Mouse (Mus musculus) stomach, embryonic 16.5 days (tissue): Measurements from ENCODE around the gene Rhox3e. TPM values are rescaled to one million over a fixed set of nuclear protein-coding genes. Genes with fewer than 3 reads are reported as not detected.
"Not testable (repeated sequence)": the region's sequence is repeated elsewhere in the genome, so short reads cannot be mapped to it uniquely, and the experiment has no call there.

ENCODE experiments used
- ATAC-seq: fragments of 200-750 bp; cut with Nextera tagmentation; 2 replicates; pipeline ENCODE4 v1.8.0; 2017; ENCODE audit warnings: moderate number of reproducible peaks, moderate TSS enrichment; ENCODE audit not compliant: insufficient read depth, low FRiP score
- H3K27ac ChIP-seq: fragments of 300-500 bp; sonication (generic); 2 replicates; pipeline ENCODE4 v1.5.1; 2014; ENCODE audit warnings: low read length
- H3K27me3 ChIP-seq: fragments of 300-500 bp; sonication (generic); 2 replicates; pipeline ENCODE4 v1.6.1; 2014; ENCODE audit warnings: low read length, control low read depth, mixed read lengths; ENCODE audit not compliant: control insufficient read depth, insufficient read depth
- H3K36me3 ChIP-seq: fragments of 300-500 bp; sonication (generic); 2 replicates; pipeline ENCODE4 v1.6.1; 2014; ENCODE audit warnings: low read length; ENCODE audit not compliant: control insufficient read depth, insufficient read depth
- H3K4me1 ChIP-seq: fragments of 300-500 bp; sonication (generic); 2 replicates; pipeline ENCODE4 v1.6.1; 2014; ENCODE audit warnings: low read length, control low read depth, mixed read lengths; ENCODE audit not compliant: control insufficient read depth, insufficient read depth
- H3K4me2 ChIP-seq: fragments of 300-500 bp; sonication (generic); 2 replicates; pipeline ENCODE4 v1.6.1; 2014; ENCODE audit warnings: low read depth, low read length, mixed read lengths
- H3K4me3 ChIP-seq: fragments of 300-500 bp; sonication (generic); replicated peaks from 2 replicates; pipeline ENCODE4 v1.5.1; 2014; ENCODE audit warnings: mild to moderate bottlenecking, low read length
- H3K9ac ChIP-seq: fragments of 300-500 bp; sonication (generic); 2 replicates; pipeline ENCODE4 v1.6.1; 2014; ENCODE audit warnings: low read length
- H3K9me3 ChIP-seq: fragments of 300-500 bp; sonication (generic); replicated peaks from 2 replicates; pipeline ENCODE4 v1.6.1; 2016; ENCODE audit warnings: low read length, control low read depth; ENCODE audit not compliant: control insufficient read depth
- WGBS: fragments of 180-500 bp; shearing (Covaris S2); extraction: QIAGEN DNeasy Blood & Tissue Kit; methylation state at CpG from one replicate; pipeline ENCODE4 v1.1.7; 2014; 5-methylcytosine and 5-hydroxymethylcytosine counted together
- polyA plus RNA-seq: library from polyadenylated mRNA; unstranded; fragments of >200 nt; fragmentation: Nextera tagmentation; extraction: Ambion mirVana; gene quantifications from 2 replicates; pipeline ENCODE4 v1.2.1, GENCODE M21; 2015

Rhox3e gene
- not detected in 2 replicates for polyA plus RNA-seq

GRCm38 (mm10) chrX:37541719-37542118 is at the start of gene Rhox3e:
Rhox3e (plus strand) TSS chrX:37542019.
- not testable (repeated sequence) for ATAC-seq, H3K27me3 ChIP-seq, H3K4me2 ChIP-seq, H3K4me1 ChIP-seq, H3K9ac ChIP-seq, H3K9me3 ChIP-seq, H3K27ac ChIP-seq, H3K36me3 ChIP-seq, H3K4me3 ChIP-seq
- WGBS, result no CpG with 5 or more reads among the region's 4 CpGs

- not testable (repeated sequence) for ATAC-seq, H3K4me3 ChIP-seq, H3K4me1 ChIP-seq, H3K9ac ChIP-seq, H3K9me3 ChIP-seq, H3K36me3 ChIP-seq, H3K27me3 ChIP-seq, H3K4me2 ChIP-seq, H3K27ac ChIP-seq
- WGBS, result 96% methylated on average over 15 of the region's 18 CpGs
Measured at GRCm38 (mm10) chrX:37514059-37514458, 27.8 kb upstream of the Rhox3e start, which contains the start of gene Rhox4d. Rhox4d (plus strand) TSS chrX:37514359.

GRCm38 (mm10) chrX:37530152-37530551 is 11.7 kb upstream of the Rhox3e start, which contains the start of gene Rhox2e:
Rhox2e (plus strand) TSS chrX:37530452.
- not testable (repeated sequence) for ATAC-seq, H3K36me3 ChIP-seq, H3K27me3 ChIP-seq, H3K4me3 ChIP-seq, H3K9me3 ChIP-seq, H3K4me1 ChIP-seq, H3K4me2 ChIP-seq, H3K27ac ChIP-seq, H3K9ac ChIP-seq
- WGBS, result 81% methylated on average over 2 of the region's 8 CpGs

- WGBS, result 92% methylated on average over 10 of the region's 18 CpGs
- H3K4me3 ChIP-seq, result not testable (repeated sequence)
Measured at GRCm38 (mm10) chrX:37557112-37557511, 15.3 kb downstream of the Rhox3e start, which contains the start of gene Rhox4e. Rhox4e (plus strand) TSS chrX:37557412.

GRCm38 (mm10) chrX:37571105-37571504 is 29.3 kb downstream of the Rhox3e start, which contains the start of gene Rhox2f:
Rhox2f (plus strand) TSS chrX:37571405.
- not testable (repeated sequence) for H3K4me2 ChIP-seq, H3K4me1 ChIP-seq, H3K27me3 ChIP-seq, H3K9ac ChIP-seq, H3K27ac ChIP-seq, ATAC-seq, H3K9me3 ChIP-seq, H3K36me3 ChIP-seq, H3K4me3 ChIP-seq
- WGBS, result 90% methylated on average over 5 of the region's 8 CpGs

More at GRCm38 (mm10) chrX:37557112-37557511, 15.3 kb downstream of the Rhox3e start, which contains the start of gene Rhox4e:
- not testable (repeated sequence) for H3K9ac ChIP-seq, H3K27me3 ChIP-seq, H3K4me2 ChIP-seq, H3K27ac ChIP-seq, ATAC-seq, H3K36me3 ChIP-seq, H3K4me1 ChIP-seq, H3K9me3 ChIP-seq

- H3K9me3 ChIP-seq, H3K9ac ChIP-seq, H3K4me3 ChIP-seq, H3K36me3 ChIP-seq, H3K4me1 ChIP-seq, ATAC-seq, H3K27ac ChIP-seq, H3K4me2 ChIP-seq, H3K27me3 ChIP-seq: not testable (repeated sequence)
- WGBS, result 53% methylated on average over 2 of the region's 2 CpGs
Measured at GRCm38 (mm10) chrX:37572638-37573037, 30.8 kb downstream of the Rhox3e start.

- not testable (repeated sequence) for H3K27me3 ChIP-seq, H3K4me2 ChIP-seq, H3K9me3 ChIP-seq, H3K4me1 ChIP-seq, H3K27ac ChIP-seq, H3K9ac ChIP-seq, H3K4me3 ChIP-seq, ATAC-seq, H3K36me3 ChIP-seq
Measured at GRCm38 (mm10) chrX:37580692-37581091, 38.9 kb downstream of the Rhox3e start, which contains the start of gene Rhox3f. Rhox3f (plus strand) TSS chrX:37580992.

Other genes with a start within 250 kb of the Rhox3e start
- gene Rhox3a2, start 162.0 kb upstream of the Rhox3e start, polyA plus RNA-seq, result not detected in 2 replicates
- not detected in 2 replicates for gene Rhox4a2, start 151.2 kb upstream of the Rhox3e start, polyA plus RNA-seq
- gene Rhox2b, start 130.0 kb upstream of the Rhox3e start, polyA plus RNA-seq, result not detected in 2 replicates
- gene Rhox4b, start 109.5 kb upstream of the Rhox3e start, polyA plus RNA-seq, result not detected in 2 replicates
- gene Rhox2c, start 88.3 kb upstream of the Rhox3e start, polyA plus RNA-seq, result not detected in 2 replicates
- gene Rhox3c, start 83.4 kb upstream of the Rhox3e start, polyA plus RNA-seq, result not detected in 2 replicates
- not detected in 2 replicates for gene Rhox4c, start 61.7 kb upstream of the Rhox3e start, polyA plus RNA-seq
- gene Rhox2d, start 48.6 kb upstream of the Rhox3e start, polyA plus RNA-seq, result not detected in 2 replicates
- gene Rhox4d, start 27.7 kb upstream of the Rhox3e start, polyA plus RNA-seq, result not detected in 2 replicates
- not detected in 2 replicates for gene Rhox2e, start 11.6 kb upstream of the Rhox3e start, polyA plus RNA-seq
- gene Rhox4e, start 15.4 kb downstream of the Rhox3e start, polyA plus RNA-seq, result not detected in 2 replicates
- gene Rhox2f, start 29.4 kb downstream of the Rhox3e start, polyA plus RNA-seq, result not detected in 2 replicates
- not detected in 2 replicates for gene Rhox3f, start 39.0 kb downstream of the Rhox3e start, polyA plus RNA-seq
- not detected in 2 replicates for gene Rhox4f, start 65.7 kb downstream of the Rhox3e start, polyA plus RNA-seq
- gene Rhox3g, start 86.6 kb downstream of the Rhox3e start, polyA plus RNA-seq, result not detected in 2 replicates
- not detected in 2 replicates for gene Rhox2g, start 101.5 kb downstream of the Rhox3e start, polyA plus RNA-seq
- not detected in 2 replicates for gene Rhox4g, start 109.3 kb downstream of the Rhox3e start, polyA plus RNA-seq
- not detected in 2 replicates for gene Rhox3h, start 126.7 kb downstream of the Rhox3e start, polyA plus RNA-seq
- gene Rhox2h, start 131.3 kb downstream of the Rhox3e start, polyA plus RNA-seq, result not detected in 2 replicates